Mouse (Mus musculus) midbrain, postnatal 0 days (tissue): ENCODE results near the gene Hfe. TPM values are rescaled to one million over a fixed set of nuclear protein-coding genes. Genes with fewer than 3 reads are reported as not detected.
A peak's percentile ranks its signal among the peaks of the same experiment; 100 is the strongest.
"Not testable (repeated sequence)": the region's sequence is repeated elsewhere in the genome, so short reads cannot be mapped to it uniquely, and the experiment has no call there.

Experiments used
- ATAC-seq: fragments of 200-750 bp; cut with Nextera tagmentation; 2 replicates; pipeline ENCODE4 v1.8.0; 2017; ENCODE audit warnings: moderate number of reproducible peaks, mild to moderate bottlenecking, moderate TSS enrichment, moderate library complexity; ENCODE audit not compliant: low FRiP score
- DNase-seq: peaks from one replicate; pipeline ENCODE4 v3.0.0-alpha.2; 2015; ENCODE audit warnings: low spot score
- H3K27ac ChIP-seq: fragments of 300-500 bp; sonication (generic); 2 replicates; pipeline ENCODE4 v1.5.1; 2014; ENCODE audit warnings: low read depth, mild to moderate bottlenecking, low read length, mixed read lengths
- H3K27me3 ChIP-seq: fragments of 300-500 bp; sonication (generic); 2 replicates; pipeline ENCODE4 v1.6.1; 2014; ENCODE audit warnings: low read length, control low read depth, mixed read lengths; ENCODE audit not compliant: insufficient read depth
- H3K36me3 ChIP-seq: fragments of 300-500 bp; sonication (generic); 2 replicates; pipeline ENCODE4 v1.6.1; 2014; ENCODE audit warnings: low read length, control low read depth, mixed read lengths; ENCODE audit not compliant: insufficient read depth
- H3K4me1 ChIP-seq: fragments of 300-500 bp; sonication (generic); 2 replicates; pipeline ENCODE4 v1.6.1; 2014; ENCODE audit warnings: mild to moderate bottlenecking, control low read depth, antibody characterized with exemption, low read length, mixed read lengths; ENCODE audit not compliant: insufficient read depth
- H3K4me2 ChIP-seq: fragments of 300-500 bp; sonication (generic); 2 replicates; pipeline ENCODE4 v1.6.1; 2014; ENCODE audit warnings: low read depth, mild to moderate bottlenecking, low read length, mixed read lengths; ENCODE audit not compliant: poor library complexity, severe bottlenecking
- H3K4me3 ChIP-seq: fragments of 300-500 bp; sonication (generic); 2 replicates; pipeline ENCODE4 v1.5.1; 2014; ENCODE audit warnings: low read depth, mild to moderate bottlenecking, low read length, moderate library complexity
- H3K9ac ChIP-seq: fragments of 300-500 bp; sonication (generic); replicated peaks from 2 replicates; pipeline ENCODE4 v1.6.1; 2014; ENCODE audit warnings: mild to moderate bottlenecking, low read length, moderate library complexity, mixed read lengths; ENCODE audit not compliant: poor library complexity, severe bottlenecking
- H3K9me3 ChIP-seq: fragments of 300-500 bp; sonication (generic); 2 replicates; pipeline ENCODE4 v1.6.1; 2016; ENCODE audit warnings: low read length, control low read depth
- CTCF ChIP-seq: IDR thresholded peaks from 2 replicates; pipeline ENCODE4 v1.5.1; 2016; ENCODE audit warnings: antibody characterized with exemption, mild to moderate bottlenecking
- WGBS: fragments of 180-500 bp; shearing (Covaris S2); extraction: QIAGEN DNeasy Blood & Tissue Kit; methylation state at CpG from one replicate; pipeline ENCODE4 v1.1.7; 2014; 5-methylcytosine and 5-hydroxymethylcytosine counted together
- polyA plus RNA-seq: library from polyadenylated mRNA; unstranded; fragments of >200 nt; fragmentation: Nextera tagmentation; extraction: Ambion mirVana; gene quantifications from 2 replicates; pipeline ENCODE4 v1.2.1, GENCODE M21; 2015
- total RNA-seq: library from RNA; depleted of rRNA; stranded (reverse); fragments of >200 nt; gene quantifications from 2 replicates; pipeline ENCODE4 v1.2.3, GENCODE M21; 2014

Hfe gene
- total and polyA plus RNA-seq, 2 experiments from 2014 or later = 1.8 to 4.0 TPM

GRCm38 (mm10) chr13:23749563-23750121 is 39.0 kb upstream of the Hfe start:
- Histone ChIP-seq H3K9ac (no peak overlapping the region), H3K36me3 (no peaks in the 10 kb centered on the region), H3K4me2 (no peak overlapping the region), H3K4me1 (0 out of 2 replicates have a peak, but pooled peaks cover 3% of the 10 kb centered on the region), H3K27me3 (no peaks in the 10 kb centered on the region), H3K4me3 (no peak overlapping the region), H3K27ac (no peak overlapping the region), H3K9me3 (no peaks in the 10 kb centered on the region)
- DNase-seq (no peak), ATAC-seq (no peak)
- WGBS = 90% methylated on average over 5 of the region's 5 CpGs
- no peak for TF ChIP-seq CTCF

GRCm38 (mm10) chr13:23747892-23748288 is 37.2 kb upstream of the Hfe start:
- Histone ChIP-seq H3K9me3 (no peaks in the 10 kb centered on the region), H3K4me2 (no peak overlapping the region)

GRCm38 (mm10) chr13:23747081-23747891 is 36.6 kb upstream of the Hfe start:
- WGBS = 2% methylated on average over 9 of the region's 13 CpGs
- Histone ChIP-seq H3K27me3 (no peaks in the 10 kb centered on the region), H3K27ac (peak overlapping the region; percentile 47), H3K9me3 (no peaks in the 10 kb centered on the region), H3K4me1 (0 out of 2 replicates have a peak, but pooled peaks cover 3% of the 10 kb centered on the region), H3K4me2 (peak overlapping the region; percentile 69), H3K4me3 (peak overlapping the region; percentile 37), H3K36me3 (no peaks in the 10 kb centered on the region), H3K9ac (no peak overlapping the region)
- no peak for TF ChIP-seq CTCF
- ATAC-seq = no peak
- DNase-seq = no peak

More at GRCm38 (mm10) chr13:23747892-23748288, 37.2 kb upstream of the Hfe start:
- Histone ChIP-seq H3K4me1 (0 out of 2 replicates have a peak, but pooled peaks cover 3% of the 10 kb centered on the region), H3K4me3 (no peak overlapping the region), H3K27ac (no peak overlapping the region), H3K9ac (no peak overlapping the region), H3K27me3 (no peaks in the 10 kb centered on the region), H3K36me3 (no peaks in the 10 kb centered on the region)
- WGBS = 2% methylated on average over 4 of the region's 4 CpGs
- TF ChIP-seq CTCF = no peak
- ATAC-seq (no peak), DNase-seq (no peak)

- H3K9ac ChIP-seq, H3K27me3 ChIP-seq, H3K4me1 ChIP-seq, H3K36me3 ChIP-seq, H3K9me3 ChIP-seq: not testable (repeated sequence)
- Histone ChIP-seq H3K27ac (peak within 1 kb of the TSS; percentile 85), H3K4me2 (peak within 1 kb of the TSS; percentile 69), H3K4me3 (peak within 1 kb of the TSS; percentile 37)
- DNase-seq (peak; percentile 95), ATAC-seq (peak; percentile 92)
- WGBS = under 1% methylated on average over 38 of the region's 58 CpGs
These were observed 35.8 kb upstream of the Hfe start, which contains the start of gene Hist1h2bb for GRCm38 (mm10) chr13:23746201-23747080. TSS of gene Hist1h2bb (plus strand) at chr13:23746734.

- 1% methylated on average over 21 of the region's 28 CpGs for WGBS
- Histone ChIP-seq H3K27ac (peak within 1 kb of the TSS; percentile 85), H3K4me1 (0 out of 2 replicates have a peak, but pooled peaks cover 3% of the 10 kb centered on the region), H3K27me3 (no peaks in the 10 kb centered on the region), H3K4me2 (peak within 1 kb of the TSS; percentile 69), H3K4me3 (peak within 1 kb of the TSS; percentile 37), H3K36me3 (no peaks in the 10 kb centered on the region), H3K9me3 (no peaks in the 10 kb centered on the region), H3K9ac (no peak within 1 kb of the TSS)
- TF ChIP-seq CTCF = no peak
- DNase-seq (peak; percentile 95), ATAC-seq (peak; percentile 81)
These were observed 34.9 kb upstream of the Hfe start, which contains the start of gene Hist1h3c for GRCm38 (mm10) chr13:23745381-23746161. TSS of gene Hist1h3c (minus strand) at chr13:23745602.
